Mouse (Mus musculus) lung, adult 2 months (tissue): ENCODE results near the gene Commd3.

Experiments
- CTCF ChIP-seq: fragments of 200-500 bp; IDR thresholded peaks from 2 replicates; pipeline ENCODE4 v1.5.1; 2011; ENCODE audit warnings: mild to moderate bottlenecking, low read length, control low read depth; ENCODE audit not compliant: insufficient read depth
- POLR2A ChIP-seq: fragments of 200-500 bp; IDR thresholded peaks from 2 replicates; pipeline ENCODE4 v1.6.1; 2011; ENCODE audit warnings: low read depth, mild to moderate bottlenecking, control low read depth, low read length, borderline replicate concordance; ENCODE audit errors: extremely low read depth

- no peak for TF ChIP-seq POLR2A
- no peak for TF ChIP-seq CTCF
Observed at GRCm38 (mm10) chr2:18718521-18718920, 46.3 kb downstream of the Commd3 start.
